Mouse (Mus musculus): Measurements from ENCODE around the gene Htr6.

The Htr6 gene

GRCm38 (mm10) chr4:139075041-139075711 is at the start of gene Htr6:
Gene Htr6, minus strand, starts transcription at chr4:139075570.
- no peak for DNase-seq (ENCODE audit: low read depth)

GRCm38 (mm10) chr4:139124940-139125339 is 49.6 kb upstream of the Htr6 start:
- DNase-seq (ENCODE audit: low read depth): no peak

DNA sequence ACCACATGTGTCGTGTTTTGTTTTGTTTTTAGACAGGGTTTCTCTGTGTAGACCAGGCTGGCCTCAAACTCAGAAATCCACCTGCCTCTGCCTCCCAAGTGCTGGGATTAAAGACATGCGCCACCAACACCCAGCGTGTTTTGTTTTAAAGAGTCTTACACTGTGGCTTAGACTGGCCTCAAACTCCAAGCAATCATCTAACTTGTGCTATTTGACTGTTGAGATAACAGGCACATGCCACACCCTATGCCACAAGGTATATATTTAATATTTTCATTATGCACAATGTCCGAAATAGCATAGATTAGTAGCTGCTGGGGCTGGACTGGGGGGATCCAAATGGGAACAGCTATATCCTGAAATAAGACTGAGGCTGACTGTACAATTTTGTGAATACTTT is 47.2 kb upstream of the Htr6 start:
- DNase-seq (ENCODE audit: low read depth): no peak

DNA sequence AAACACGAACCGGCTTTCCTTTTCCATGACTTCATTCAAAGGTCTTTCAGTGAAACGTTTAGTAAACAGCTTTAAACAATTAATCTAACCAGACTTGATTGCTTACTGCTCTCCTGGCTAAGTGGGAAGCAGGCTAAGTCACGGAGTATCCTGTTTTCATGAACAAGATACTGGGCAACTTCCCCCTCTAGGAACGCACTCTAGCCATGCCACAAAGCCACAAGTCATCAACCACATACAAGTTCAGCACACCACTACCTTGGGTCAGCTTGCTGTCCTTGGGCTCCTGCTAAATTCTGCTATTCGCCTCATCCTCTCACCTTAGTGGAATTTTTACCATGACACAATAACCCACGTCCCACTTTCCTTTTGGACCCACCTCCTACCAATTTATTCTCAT is 45.6 kb upstream of the Htr6 start:
- DNase-seq (ENCODE audit: low read depth): no peak

GRCm38 (mm10) chr4:139120281-139120814 is 45.0 kb upstream of the Htr6 start:
- DNase-seq (ENCODE audit: low read depth): no peak

DNA sequence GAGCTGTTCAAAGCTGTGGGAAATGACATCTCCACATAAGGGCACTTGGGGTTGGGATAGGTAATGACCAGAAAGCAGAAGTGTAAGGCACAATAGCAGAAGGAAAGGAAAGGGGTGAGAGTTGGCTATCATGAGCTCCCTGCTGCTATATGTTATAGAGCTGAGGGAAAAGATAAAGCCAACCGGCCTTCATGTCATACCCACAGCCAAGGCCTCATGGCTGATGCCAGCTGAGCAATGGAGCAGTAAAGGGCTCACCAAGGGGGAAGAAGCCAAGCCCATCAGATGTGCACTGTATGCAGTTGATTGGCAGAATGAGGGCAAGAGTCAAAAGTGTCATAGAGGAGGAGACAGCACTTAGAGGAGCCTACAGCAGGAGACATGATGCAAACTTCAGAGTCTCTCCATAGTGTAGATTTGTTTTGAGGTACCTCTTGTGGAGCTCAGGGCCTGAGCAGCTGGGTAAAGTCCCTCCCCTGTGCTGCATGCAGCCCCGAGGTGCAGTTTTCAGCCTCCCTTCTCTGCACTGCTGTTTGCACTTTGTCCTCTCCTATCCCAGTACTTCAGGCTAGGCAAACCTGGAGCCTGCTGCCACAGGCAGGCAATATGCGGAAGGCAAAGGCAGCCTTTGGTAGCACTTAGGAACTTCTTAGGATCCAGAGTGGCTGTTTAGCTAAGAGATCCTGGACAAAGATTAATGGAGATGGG is 41.1 kb upstream of the Htr6 start:
- DNase-seq (ENCODE audit: low read depth): no peak

GRCm38 (mm10) chr4:139115721-139116120 is 40.4 kb upstream of the Htr6 start:
- DNase-seq (ENCODE audit: low read depth): peak; percentile 46

- no peak for DNase-seq (ENCODE audit: low read depth)
Observed at GRCm38 (mm10) chr4:139112482-139112881, 37.1 kb upstream of the Htr6 start.

DNA sequence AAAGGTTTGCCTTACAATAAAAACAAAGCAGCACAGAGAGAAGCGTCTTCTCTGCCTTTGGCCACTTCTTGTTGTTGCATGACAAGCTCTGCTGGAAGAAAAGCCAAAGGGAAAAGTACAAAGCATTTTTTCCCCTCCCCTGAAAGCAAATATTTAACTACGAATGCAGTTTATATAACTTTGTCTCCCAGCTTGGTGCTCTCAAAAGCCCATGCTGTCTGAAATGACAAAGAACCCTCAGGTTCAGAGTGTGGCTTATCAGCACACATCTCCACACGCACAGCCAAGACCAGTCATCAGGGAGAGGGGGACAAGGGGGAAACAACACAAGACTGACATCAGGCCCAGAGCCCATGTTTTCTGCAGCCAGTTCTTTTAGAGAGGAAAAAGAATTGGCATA is 36.1 kb upstream of the Htr6 start:
- DNase-seq (ENCODE audit: low read depth): no peak

GRCm38 (mm10) chr4:139110858-139111257 is 35.5 kb upstream of the Htr6 start:
- no peak for DNase-seq (ENCODE audit: low read depth)

- no peak for DNase-seq (ENCODE audit: low read depth)
Observed at GRCm38 (mm10) chr4:139105453-139105852, 30.1 kb upstream of the Htr6 start.

- DNase-seq (ENCODE audit: low read depth): no peak
Observed at GRCm38 (mm10) chr4:139101546-139101945, 26.2 kb upstream of the Htr6 start.

- DNase-seq (ENCODE audit: low read depth): no peak
Observed at GRCm38 (mm10) chr4:139100326-139100725, 25.0 kb upstream of the Htr6 start.

GRCm38 (mm10) chr4:139096201-139096600 is 20.8 kb upstream of the Htr6 start:
- DNase-seq (ENCODE audit: low read depth): no peak

GRCm38 (mm10) chr4:139095406-139095805 is 20.0 kb upstream of the Htr6 start:
- DNase-seq (ENCODE audit: low read depth): no peak

DNA sequence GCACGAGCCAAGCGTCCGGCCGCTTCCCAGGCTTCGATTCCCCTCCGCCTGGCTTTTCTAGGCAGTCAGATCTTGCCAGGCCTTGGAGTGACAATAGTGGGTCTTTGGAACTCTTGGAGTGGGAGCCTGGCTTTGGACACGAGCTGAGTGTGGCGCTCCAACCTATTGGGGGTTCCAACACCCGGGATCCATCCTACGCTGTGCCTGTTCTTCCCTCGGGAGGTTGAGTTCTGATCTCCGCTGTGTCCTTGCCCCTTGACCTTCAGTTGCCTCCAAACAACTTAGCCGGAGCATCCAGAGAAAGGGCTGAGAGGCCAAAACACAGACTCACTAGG is 17.8 kb upstream of the Htr6 start:
- no peak for DNase-seq (ENCODE audit: low read depth)

DNA sequence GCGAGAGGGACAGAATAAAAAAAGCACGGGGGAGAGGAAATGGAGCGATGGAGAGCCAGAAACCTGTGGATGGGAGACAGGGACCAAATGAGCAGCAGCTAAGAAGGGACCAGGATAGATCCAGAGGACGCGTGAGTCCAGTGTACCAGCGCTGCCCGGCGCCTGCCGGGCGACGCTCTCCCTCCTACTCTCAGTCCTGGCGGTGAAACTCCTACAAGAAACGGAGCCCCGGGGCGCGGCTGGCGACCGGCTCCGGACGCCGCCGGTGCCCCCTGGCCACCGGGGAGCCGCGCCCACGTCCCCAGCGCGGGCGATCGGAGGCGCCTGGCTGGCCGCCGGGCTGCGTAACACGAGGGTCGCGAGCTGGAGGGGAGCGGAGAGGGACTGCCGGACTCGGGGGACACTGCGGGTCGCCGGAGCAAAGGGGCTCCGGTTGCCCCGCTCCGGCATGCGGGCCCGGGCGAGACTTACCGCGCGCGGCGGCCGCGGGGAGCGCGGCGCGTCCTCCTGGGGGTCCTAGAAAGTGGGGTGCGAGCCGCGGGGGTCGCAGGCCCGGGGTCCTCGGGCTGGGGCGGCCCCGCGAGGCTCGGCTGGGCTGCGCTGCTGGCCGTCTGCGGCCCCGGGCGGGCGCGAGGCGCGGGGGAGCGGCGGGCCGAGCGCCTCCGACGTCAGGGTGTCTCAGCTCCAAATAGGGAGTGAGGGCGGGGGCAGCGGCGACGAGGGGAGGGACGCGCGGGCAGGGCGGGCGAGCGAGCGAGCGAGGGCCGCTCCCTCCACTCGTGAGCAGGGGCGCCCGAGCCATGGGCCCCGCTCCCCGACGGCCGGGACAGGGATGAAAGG is 17.2 kb upstream of the Htr6 start, which contains the start of gene Nbl1:
Gene Nbl1, minus strand, starts transcription at position 638 of the 840 bp plus-strand sequence.
- DNase-seq (ENCODE audit: low read depth): no peak

- DNase-seq (ENCODE audit: low read depth): no peak
Observed at GRCm38 (mm10) chr4:139091478-139092355, 16.3 kb upstream of the Htr6 start.

- DNase-seq (ENCODE audit: low read depth): no peak
Observed at GRCm38 (mm10) chr4:139091066-139091465, 15.7 kb upstream of the Htr6 start.

DNA sequence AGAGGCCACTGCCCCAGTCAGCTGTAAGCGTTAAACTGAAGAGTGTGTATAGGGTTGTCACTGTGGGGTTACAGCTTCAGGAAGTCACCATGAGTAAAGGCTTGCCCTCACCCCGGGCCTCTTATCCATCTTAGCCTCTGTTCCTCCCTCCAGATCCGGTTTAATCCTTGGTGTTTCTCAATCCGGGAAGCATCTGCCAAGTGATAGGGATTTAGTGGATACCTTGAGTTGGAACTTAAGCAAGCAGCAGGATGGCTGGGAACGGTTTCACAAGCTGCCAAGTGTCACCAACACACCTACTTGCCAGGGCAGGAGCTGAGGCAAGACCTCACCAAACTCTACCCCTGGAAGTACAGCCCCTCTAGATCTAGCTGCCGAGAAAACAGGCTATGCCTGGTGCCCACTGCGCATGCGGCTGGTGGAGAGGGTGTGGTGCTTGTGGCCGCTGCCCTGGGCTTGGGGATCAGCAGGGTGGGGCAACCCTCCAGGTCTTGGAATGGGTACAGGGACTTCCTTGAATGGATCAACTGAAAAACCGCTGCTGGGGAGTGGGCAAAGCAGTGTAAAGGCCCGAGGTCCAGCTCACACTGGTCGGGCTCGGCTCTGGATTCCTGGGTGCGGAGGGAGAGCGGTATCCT is 15.1 kb upstream of the Htr6 start:
- no peak for DNase-seq (ENCODE audit: low read depth)

All from naive thymus-derived CD4-positive, alpha-beta T cell, adult 2 months (primary cell).